Mouse (Mus musculus): ENCODE data around the gene Qpctl. TPM values are rescaled to one million over a fixed set of nuclear protein-coding genes. Genes with fewer than 3 reads are reported as not detected.
A peak's percentile ranks its signal among the peaks of the same experiment; 100 is the strongest.

The Qpctl gene
- polyA plus RNA-seq, 1 experiment: 7.7 TPM

GRCm38 (mm10) chr7:19148180-19148874, 764 bp downstream of the Qpctl start:
- Histone ChIP-seq H3K4me3 (peak overlapping the region; percentile 79), H3K4me2 (ENCODE audit: low read depth) (peak overlapping the region; percentile 95), H3ac (ENCODE audit: control insufficient read depth, insufficient read length) (peak overlapping the region; percentile 47), H3K36me3 (ENCODE audit: control insufficient read depth, insufficient read depth) (no peaks in the 10 kb centered on the region), H3K27me3 (ENCODE audit: control insufficient read depth, insufficient read depth, insufficient read length) (no peaks in the 10 kb centered on the region), H3K79me2 (ENCODE audit: control insufficient read depth, insufficient read depth) (peaks cover 17% of the 10 kb centered on the region)
- TF ChIP-seq E2F4 (IDR thresholded peaks at IDR 0.05; ENCODE audit: insufficient read depth) (no peak), USF1 (IDR thresholded peaks at IDR 0.05; ENCODE audit: low read depth) (no peak), CEBPB (IDR thresholded peaks at IDR 0.05; ENCODE audit: insufficient read depth, poor library complexity, severe bottlenecking) (no peak)

DNA sequence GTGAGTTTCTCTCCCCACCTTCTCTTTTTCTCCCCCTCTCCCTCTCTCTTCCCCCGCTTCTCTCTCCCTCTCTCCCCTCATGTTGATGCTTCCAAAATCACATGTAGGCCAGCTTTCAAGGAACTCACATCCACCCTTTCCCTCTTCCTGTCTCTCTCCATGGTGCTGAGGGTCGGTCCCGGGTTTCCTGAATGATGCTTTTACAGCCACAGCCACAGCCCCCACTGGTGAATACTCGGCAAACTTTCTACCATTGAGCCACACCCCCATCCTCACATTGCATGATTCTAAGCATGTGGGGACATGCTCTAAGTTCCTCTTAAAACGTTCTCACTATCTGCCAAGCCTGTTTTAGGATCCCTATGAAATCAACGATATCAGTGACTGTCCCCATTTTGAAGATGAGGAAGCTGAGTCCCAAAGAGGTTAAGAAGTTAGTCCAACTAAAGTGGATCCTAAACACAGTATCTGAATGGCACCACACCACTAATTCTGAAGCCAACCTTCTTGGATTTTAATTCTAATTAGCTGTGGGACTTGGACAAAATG, 1.5 kb downstream of the Qpctl start:
- no peaks in the 10 kb centered on the region for H3K27me3 ChIP-seq (ENCODE audit: control insufficient read depth, insufficient read depth, insufficient read length)
- H3K36me3 ChIP-seq (ENCODE audit: control insufficient read depth, insufficient read depth): no peaks in the 10 kb centered on the region
- no peak overlapping the region for H3ac ChIP-seq (ENCODE audit: control insufficient read depth, insufficient read length)
- peak overlapping the region; percentile 79 for H3K4me3 ChIP-seq
- TF ChIP-seq TCF3 (IDR thresholded peaks at IDR 0.05; ENCODE audit: insufficient read length, low read depth) (no peak), CEBPB (IDR thresholded peaks at IDR 0.05; ENCODE audit: insufficient read depth, poor library complexity, severe bottlenecking) (no peak), MYOG (IDR thresholded peaks at IDR 0.05; ENCODE audit: control insufficient read depth in 1 of 3, insufficient read depth in 1 of 3, insufficient read length in 2 of 3, low read depth in 2 of 3) (no peak), TCF12 (IDR thresholded peaks at IDR 0.05; ENCODE audit: insufficient read depth, poor library complexity, severe bottlenecking) (no peak), USF1 (IDR thresholded peaks at IDR 0.05; ENCODE audit: low read depth) (no peak), MYOD1 (IDR thresholded peaks at IDR 0.05; ENCODE audit: control insufficient read depth in 1 of 3, insufficient read length in 2 of 3, low read depth in 2 of 3) (no peak), POLR2AphosphoS2 (IDR thresholded peaks at IDR 0.05; ENCODE audit: insufficient read length, low read depth) (no peak), POLR2A (IDR thresholded peaks at IDR 0.05; ENCODE audit: insufficient read length, low read depth) (no peak), REST (IDR thresholded peaks at IDR 0.05; ENCODE audit: insufficient read depth, insufficient read length) (no peak), SRF (IDR thresholded peaks at IDR 0.05; ENCODE audit: control insufficient read depth, insufficient read length, low read depth) (no peak), MAX (IDR thresholded peaks at IDR 0.05; ENCODE audit: low read depth) (no peak), E2F4 (IDR thresholded peaks at IDR 0.05; ENCODE audit: insufficient read depth) (no peak)
- H3K4me2 ChIP-seq (ENCODE audit: low read depth): peak overlapping the region; percentile 95
- H3K79me2 ChIP-seq (ENCODE audit: control insufficient read depth, insufficient read depth): peaks cover 17% of the 10 kb centered on the region

- no peak overlapping the region for H3ac ChIP-seq (ENCODE audit: control insufficient read depth, insufficient read length)
- peaks cover 17% of the 10 kb centered on the region for H3K79me2 ChIP-seq (ENCODE audit: control insufficient read depth, insufficient read depth)
- no peaks in the 10 kb centered on the region for H3K27me3 ChIP-seq (ENCODE audit: control insufficient read depth, insufficient read depth, insufficient read length)
- H3K4me2 ChIP-seq (ENCODE audit: low read depth): no peak overlapping the region
- no peaks in the 10 kb centered on the region for H3K36me3 ChIP-seq (ENCODE audit: control insufficient read depth, insufficient read depth)
- TF ChIP-seq POLR2A (IDR thresholded peaks at IDR 0.05; ENCODE audit: insufficient read length, low read depth): no peak
- TF ChIP-seq CEBPB (IDR thresholded peaks at IDR 0.05; ENCODE audit: insufficient read depth, poor library complexity, severe bottlenecking): no peak
- TF ChIP-seq MYOD1 (IDR thresholded peaks at IDR 0.05; ENCODE audit: control insufficient read depth in 1 of 3, insufficient read length in 2 of 3, low read depth in 2 of 3): no peak
- TF ChIP-seq MYOG (IDR thresholded peaks at IDR 0.05; ENCODE audit: control insufficient read depth in 1 of 3, insufficient read depth in 1 of 3, insufficient read length in 2 of 3, low read depth in 2 of 3): no peak
- no peak for TF ChIP-seq TCF12 (IDR thresholded peaks at IDR 0.05; ENCODE audit: insufficient read depth, poor library complexity, severe bottlenecking)
- no peak for TF ChIP-seq MAX (IDR thresholded peaks at IDR 0.05; ENCODE audit: low read depth)
- TF ChIP-seq SRF (IDR thresholded peaks at IDR 0.05; ENCODE audit: control insufficient read depth, insufficient read length, low read depth): no peak
- no peak for TF ChIP-seq E2F4 (IDR thresholded peaks at IDR 0.05; ENCODE audit: insufficient read depth)
- TF ChIP-seq REST (IDR thresholded peaks at IDR 0.05; ENCODE audit: insufficient read depth, insufficient read length): no peak
- TF ChIP-seq USF1 (IDR thresholded peaks at IDR 0.05; ENCODE audit: low read depth): no peak
- no peak for TF ChIP-seq POLR2AphosphoS2 (IDR thresholded peaks at IDR 0.05; ENCODE audit: insufficient read length, low read depth)
- H3K4me3 ChIP-seq: no peak overlapping the region
Observed at GRCm38 (mm10) chr7:19146793-19147192, 2.3 kb downstream of the Qpctl start.

GRCm38 (mm10) chr7:19137380-19137779, 11.7 kb downstream of the Qpctl start:
- no peak overlapping the region for H3K4me3 ChIP-seq
- no peaks in the 10 kb centered on the region for H3K27me3 ChIP-seq (ENCODE audit: control insufficient read depth, insufficient read depth, insufficient read length)
- H3K79me2 ChIP-seq (ENCODE audit: control insufficient read depth, insufficient read depth): peaks cover 9% of the 10 kb centered on the region
- H3K36me3 ChIP-seq (ENCODE audit: control insufficient read depth, insufficient read depth): no peaks in the 10 kb centered on the region
- H3ac ChIP-seq (ENCODE audit: control insufficient read depth, insufficient read length): no peak overlapping the region
- H3K4me2 ChIP-seq (ENCODE audit: low read depth): no peak overlapping the region
- TF ChIP-seq MAX (IDR thresholded peaks at IDR 0.05; ENCODE audit: low read depth) (no peak), MYOG (IDR thresholded peaks at IDR 0.05; ENCODE audit: control insufficient read depth in 1 of 3, insufficient read depth in 1 of 3, insufficient read length in 2 of 3, low read depth in 2 of 3) (no peak), TCF12 (IDR thresholded peaks at IDR 0.05; ENCODE audit: insufficient read depth, poor library complexity, severe bottlenecking) (no peak), REST (IDR thresholded peaks at IDR 0.05; ENCODE audit: insufficient read depth, insufficient read length) (no peak), USF1 (IDR thresholded peaks at IDR 0.05; ENCODE audit: low read depth) (no peak), E2F4 (IDR thresholded peaks at IDR 0.05; ENCODE audit: insufficient read depth) (no peak), SRF (IDR thresholded peaks at IDR 0.05; ENCODE audit: control insufficient read depth, insufficient read length, low read depth) (no peak), POLR2AphosphoS2 (IDR thresholded peaks at IDR 0.05; ENCODE audit: insufficient read length, low read depth) (no peak), POLR2A (IDR thresholded peaks at IDR 0.05; ENCODE audit: insufficient read length, low read depth) (no peak), TCF3 (IDR thresholded peaks at IDR 0.05; ENCODE audit: insufficient read length, low read depth) (no peak), CEBPB (IDR thresholded peaks at IDR 0.05; ENCODE audit: insufficient read depth, poor library complexity, severe bottlenecking) (no peak), MYOD1 (IDR thresholded peaks at IDR 0.05; ENCODE audit: control insufficient read depth in 1 of 3, insufficient read length in 2 of 3, low read depth in 2 of 3) (no peak)
